Mouse (Mus musculus): ENCODE data around the gene Ahnak. TPM values are rescaled to one million over a fixed set of nuclear protein-coding genes. Genes with fewer than 3 reads are reported as not detected.
"Not testable (repeated sequence)": the region's sequence is repeated elsewhere in the genome, so short reads cannot be mapped to it uniquely, and the experiment has no call there.

The Ahnak gene
- polyA plus RNA-seq, 1 experiment from 2014 or later: 12.2 TPM

DNA sequence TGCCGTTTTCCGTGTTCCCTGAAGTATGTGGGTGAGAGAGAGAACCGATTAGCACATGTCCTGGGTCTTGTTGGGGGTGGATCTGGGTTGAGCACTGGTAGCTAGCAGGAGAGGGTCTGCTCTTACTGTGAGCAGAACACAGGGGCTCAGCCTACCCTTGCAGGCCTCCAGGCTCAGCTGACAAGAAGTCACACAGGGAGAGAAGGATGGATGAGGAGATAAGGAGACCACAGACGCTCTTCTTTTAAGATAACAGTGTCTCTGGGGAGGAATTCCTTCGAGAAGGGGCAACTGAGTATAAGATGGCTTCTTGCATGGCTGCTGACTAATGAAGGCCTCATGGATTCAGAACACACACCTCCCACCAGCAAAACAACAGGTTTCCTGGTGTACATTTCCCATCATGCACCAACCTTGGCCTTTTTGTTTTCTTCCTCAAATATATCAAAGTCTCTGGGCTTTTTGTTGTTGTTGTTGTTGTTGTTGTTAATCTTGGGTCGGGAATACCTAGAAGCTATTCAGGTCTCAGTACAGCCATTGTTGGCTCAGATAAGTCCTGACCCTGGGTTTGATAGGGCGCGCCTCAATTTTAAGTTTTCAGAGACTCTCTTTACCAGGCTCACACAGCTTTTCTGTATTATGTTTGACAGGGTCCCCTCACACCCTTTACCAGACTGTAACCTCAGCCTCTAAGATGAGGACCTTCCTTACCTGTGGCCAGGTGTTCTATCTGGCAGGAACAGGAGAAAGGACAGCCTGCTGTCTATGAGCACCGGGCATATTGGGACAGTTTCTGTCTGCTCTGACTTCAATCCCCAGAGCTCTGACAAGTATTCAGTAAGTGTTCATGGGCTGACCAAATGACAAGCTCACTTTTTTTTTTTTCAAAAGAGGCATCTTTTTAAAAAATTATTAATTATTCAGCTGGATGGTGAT, 61.5 kb downstream of the Ahnak start:
- Histone ChIP-seq H3K9ac (replicated peaks) (no peak overlapping the region), H3K4me1 (no peaks in the 10 kb centered on the region), H3K4me3 (no peak overlapping the region), H3K27me3 (no peaks in the 10 kb centered on the region), H3K9me3 (no peaks in the 10 kb centered on the region), H3K4me2 (replicated peaks) (no peak overlapping the region), H3K36me3 (no peaks in the 10 kb centered on the region), H3K27ac (replicated peaks) (no peak overlapping the region)
- WGBS: 82% methylated on average over 9 of the region's 9 CpGs
- ATAC-seq (ENCODE audit: low FRiP score, low read depth): no peak

DNA sequence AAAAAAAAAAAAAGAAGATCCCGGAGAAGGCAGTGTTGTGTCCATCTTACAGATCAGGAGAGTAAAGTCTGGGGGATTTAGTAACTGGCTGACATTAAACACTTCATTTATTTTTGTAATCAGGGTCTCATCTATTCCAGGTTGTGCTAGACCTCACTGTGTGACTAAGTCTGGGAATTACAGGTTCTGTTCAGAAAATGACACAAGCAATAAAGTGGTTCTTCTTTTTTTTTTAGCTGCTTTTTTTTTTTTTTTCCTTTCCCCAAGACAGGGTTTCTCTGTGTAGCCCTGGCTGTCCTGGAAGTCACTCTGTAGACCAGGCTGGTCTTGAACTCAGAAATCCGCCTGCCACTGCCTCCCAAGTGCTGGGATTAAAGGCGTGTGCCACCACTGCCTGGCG, 62.9 kb downstream of the Ahnak start:
- not testable (repeated sequence) for H3K4me2 ChIP-seq (replicated peaks); ATAC-seq (ENCODE audit: low FRiP score, low read depth); H3K9me3 ChIP-seq; H3K27me3 ChIP-seq; H3K36me3 ChIP-seq; H3K4me1 ChIP-seq; H3K9ac ChIP-seq (replicated peaks); H3K4me3 ChIP-seq; H3K27ac ChIP-seq (replicated peaks)
- WGBS: 87% methylated on average over 4 of the region's 4 CpGs

DNA sequence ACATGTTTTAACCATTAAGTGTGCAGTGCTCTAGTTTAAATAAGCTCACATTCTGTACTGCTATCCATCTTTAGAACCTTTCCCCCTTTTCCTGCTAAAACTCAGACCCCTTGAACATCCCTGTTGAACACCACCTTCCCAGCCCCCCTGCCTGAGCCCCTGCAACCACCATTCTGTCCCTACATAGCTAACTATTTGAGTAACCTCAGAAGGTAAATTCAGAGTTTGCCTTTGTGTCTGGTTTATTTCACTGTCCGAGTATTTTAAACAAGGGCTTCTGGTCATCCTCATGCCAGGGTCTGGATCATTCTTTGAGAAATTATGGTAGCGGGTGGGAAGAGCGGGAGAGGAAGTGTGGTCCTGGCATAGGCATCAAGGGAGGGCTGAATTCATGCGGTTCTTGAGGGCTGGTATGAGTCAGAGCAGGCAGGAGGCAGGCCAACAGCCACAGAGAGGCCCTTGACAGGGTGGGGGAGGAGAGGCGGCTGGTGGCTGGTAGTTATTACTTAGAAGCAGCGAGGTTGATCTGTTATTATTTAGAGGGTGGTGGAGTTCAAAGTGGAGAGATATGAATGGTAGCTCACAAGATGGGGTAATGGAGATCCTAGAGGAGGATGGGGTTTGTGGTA, 63.8 kb downstream of the Ahnak start:
- Histone ChIP-seq H3K27ac (replicated peaks) (no peak overlapping the region), H3K27me3 (no peaks in the 10 kb centered on the region), H3K4me3 (no peak overlapping the region), H3K4me2 (replicated peaks) (no peak overlapping the region), H3K4me1 (no peaks in the 10 kb centered on the region), H3K9ac (replicated peaks) (no peak overlapping the region), H3K9me3 (no peaks in the 10 kb centered on the region), H3K36me3 (no peaks in the 10 kb centered on the region)
- 74% methylated on average over 6 of the region's 6 CpGs for WGBS
- ATAC-seq (ENCODE audit: low FRiP score, low read depth): no peak

DNA sequence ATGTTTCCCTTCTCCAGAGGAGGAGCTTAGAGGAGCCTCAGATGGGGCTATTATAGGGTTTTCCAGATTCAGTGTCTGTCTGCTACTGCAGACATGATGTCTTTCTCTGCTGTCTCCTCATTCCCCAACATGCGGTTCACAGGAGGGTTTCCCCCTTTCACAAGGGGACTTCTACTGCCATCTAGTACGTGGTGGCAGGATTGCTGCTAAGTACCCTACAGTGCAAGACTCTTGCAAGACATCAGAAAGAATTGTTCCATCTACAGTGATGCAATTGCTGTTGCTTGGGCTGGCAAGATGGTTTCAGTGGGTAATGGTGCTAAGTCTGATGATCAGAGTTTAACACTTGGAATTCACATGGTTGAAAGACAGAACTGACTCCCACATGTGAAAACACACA, 66.1 kb downstream of the Ahnak start:
- Histone ChIP-seq H3K27me3 (no peaks in the 10 kb centered on the region), H3K9me3 (no peaks in the 10 kb centered on the region), H3K27ac (replicated peaks) (no peak overlapping the region), H3K4me1 (no peaks in the 10 kb centered on the region), H3K4me3 (no peak overlapping the region), H3K36me3 (no peaks in the 10 kb centered on the region), H3K9ac (replicated peaks) (no peak overlapping the region), H3K4me2 (replicated peaks) (no peak overlapping the region)
- ATAC-seq (ENCODE audit: low FRiP score, low read depth): no peak
- WGBS: 16% methylated on average over 2 of the region's 2 CpGs

DNA sequence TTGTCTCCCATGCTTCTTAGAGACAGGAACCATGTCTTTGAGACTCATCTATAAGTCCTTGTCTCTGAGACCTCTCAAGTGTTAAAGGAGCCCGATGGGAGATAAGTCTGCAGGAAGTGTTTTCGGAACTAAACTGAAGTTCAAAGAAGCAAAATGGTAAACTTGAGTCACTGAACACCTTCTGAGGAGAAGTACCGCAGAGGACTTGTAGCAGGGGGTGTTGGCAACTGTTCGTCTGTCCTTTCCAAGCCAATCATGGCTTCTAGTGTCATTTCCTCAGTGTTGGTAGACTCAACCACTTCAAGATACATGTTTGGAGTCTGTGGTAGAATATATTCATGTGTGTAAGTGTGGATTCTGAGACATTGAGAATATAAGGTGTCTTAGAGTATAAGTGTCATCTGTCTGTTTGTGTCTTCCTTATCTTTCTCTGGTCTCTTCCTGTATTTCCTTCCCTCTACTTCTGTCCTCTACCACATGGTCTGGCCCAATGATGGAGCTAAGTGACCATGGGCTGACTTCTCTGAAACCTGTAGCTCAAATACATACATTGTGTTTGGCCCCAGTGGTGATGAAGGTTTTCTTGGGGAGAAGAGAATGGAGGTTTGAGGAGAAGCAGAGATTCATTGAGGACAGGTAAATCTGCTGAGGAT, 66.7 kb downstream of the Ahnak start:
- 92% methylated on average over 4 of the region's 4 CpGs for WGBS

DNA sequence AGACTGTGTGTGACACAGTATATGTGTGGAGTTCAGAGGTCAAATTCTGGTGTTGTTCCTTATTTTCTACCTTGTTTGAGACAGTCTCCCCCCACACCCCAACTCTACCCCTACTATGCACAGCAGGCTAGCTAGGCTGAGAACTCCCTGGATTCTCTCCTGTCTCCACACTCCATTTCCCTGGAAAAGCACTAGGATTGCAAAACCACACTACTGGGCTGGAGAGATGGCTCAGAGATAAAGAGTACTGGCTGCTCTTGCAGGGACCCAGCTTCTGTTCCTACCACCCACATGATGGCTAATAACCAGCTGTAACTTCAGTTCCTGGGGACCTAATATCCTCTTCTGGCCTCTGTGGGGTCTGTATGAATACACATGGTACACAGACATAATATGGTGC, 68.6 kb downstream of the Ahnak start:
- no peak overlapping the region for H3K4me2 ChIP-seq (replicated peaks)
- ATAC-seq (ENCODE audit: low FRiP score, low read depth): no peak

More for the DNA sequence above, 66.7 kb downstream of the Ahnak start:
- Histone ChIP-seq H3K27me3 (no peaks in the 10 kb centered on the region), H3K9ac (replicated peaks) (no peak overlapping the region), H3K4me3 (no peak overlapping the region), H3K4me1 (no peaks in the 10 kb centered on the region), H3K4me2 (replicated peaks) (no peak overlapping the region), H3K9me3 (no peaks in the 10 kb centered on the region), H3K27ac (replicated peaks) (no peak overlapping the region), H3K36me3 (no peaks in the 10 kb centered on the region)
- ATAC-seq (ENCODE audit: low FRiP score, low read depth): no peak

DNA sequence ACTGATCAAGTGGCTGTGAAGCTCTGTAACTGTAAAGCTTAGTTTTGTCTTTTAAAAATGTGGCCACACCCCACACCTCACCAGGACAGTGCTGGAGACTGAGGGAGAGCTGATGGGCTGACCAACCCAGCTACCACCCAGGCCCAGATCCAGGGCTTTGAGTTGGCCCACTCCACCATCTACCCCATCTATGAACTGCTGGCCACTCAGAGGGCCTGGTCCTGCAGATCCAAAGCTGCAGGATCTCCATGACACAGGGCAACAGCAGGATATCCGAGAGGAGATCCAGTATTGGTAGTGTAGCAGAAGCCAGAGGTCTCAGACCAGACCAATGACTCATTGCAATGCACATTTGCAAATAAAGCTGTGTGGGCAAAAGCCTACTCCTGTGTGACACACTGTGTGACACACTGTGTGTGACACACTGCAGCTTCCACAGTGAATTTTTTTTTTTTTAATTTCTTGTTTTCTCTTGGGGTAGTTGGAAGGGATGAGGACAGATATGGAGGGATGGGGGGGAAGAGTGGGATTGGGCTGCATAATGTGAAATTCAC, 69.3 kb downstream of the Ahnak start:
- H3K27ac ChIP-seq (replicated peaks): no peak overlapping the region
- H3K4me1 ChIP-seq: no peaks in the 10 kb centered on the region
- no peak overlapping the region for H3K4me3 ChIP-seq
- ATAC-seq (ENCODE audit: low FRiP score, low read depth): no peak
- no peak overlapping the region for H3K4me2 ChIP-seq (replicated peaks)
- no peaks in the 10 kb centered on the region for H3K36me3 ChIP-seq
- 73% methylated on average over 1 of the region's 1 CpGs for WGBS
- no peaks in the 10 kb centered on the region for H3K9me3 ChIP-seq
- no peaks in the 10 kb centered on the region for H3K27me3 ChIP-seq
- no peak overlapping the region for H3K9ac ChIP-seq (replicated peaks)

More for the DNA sequence above, 68.6 kb downstream of the Ahnak start:
- Histone ChIP-seq H3K4me3 (no peak overlapping the region), H3K27me3 (no peaks in the 10 kb centered on the region), H3K9ac (replicated peaks) (no peak overlapping the region), H3K4me1 (no peaks in the 10 kb centered on the region), H3K27ac (replicated peaks) (no peak overlapping the region), H3K36me3 (no peaks in the 10 kb centered on the region), H3K9me3 (no peaks in the 10 kb centered on the region)

DNA sequence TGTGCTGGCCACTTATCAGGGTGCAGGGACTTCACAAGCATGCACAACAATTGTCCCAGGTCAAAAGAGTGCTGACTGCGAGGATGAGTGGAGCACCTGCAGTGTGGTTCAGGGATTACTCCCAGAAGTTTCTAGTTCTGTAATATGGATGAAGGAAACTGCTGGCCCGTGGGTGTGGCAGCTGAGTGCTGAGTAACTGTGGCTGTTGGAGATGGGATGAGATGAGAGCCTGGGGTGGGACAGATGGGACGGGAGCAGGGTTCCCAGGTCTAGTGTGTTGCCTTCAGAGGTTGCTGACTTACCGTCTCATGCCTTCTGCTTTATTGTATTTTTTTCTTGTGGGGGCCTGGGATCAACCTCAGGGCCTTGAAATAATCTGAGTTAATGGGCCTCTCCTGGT, 69.9 kb downstream of the Ahnak start:
- Histone ChIP-seq H3K4me3 (no peak overlapping the region), H3K27me3 (no peaks in the 10 kb centered on the region), H3K9me3 (no peaks in the 10 kb centered on the region), H3K4me1 (no peaks in the 10 kb centered on the region), H3K27ac (replicated peaks) (no peak overlapping the region), H3K36me3 (no peaks in the 10 kb centered on the region), H3K9ac (replicated peaks) (no peak overlapping the region), H3K4me2 (replicated peaks) (no peak overlapping the region)
- ATAC-seq (ENCODE audit: low FRiP score, low read depth): no peak
- WGBS: 77% methylated on average over 4 of the region's 4 CpGs

DNA sequence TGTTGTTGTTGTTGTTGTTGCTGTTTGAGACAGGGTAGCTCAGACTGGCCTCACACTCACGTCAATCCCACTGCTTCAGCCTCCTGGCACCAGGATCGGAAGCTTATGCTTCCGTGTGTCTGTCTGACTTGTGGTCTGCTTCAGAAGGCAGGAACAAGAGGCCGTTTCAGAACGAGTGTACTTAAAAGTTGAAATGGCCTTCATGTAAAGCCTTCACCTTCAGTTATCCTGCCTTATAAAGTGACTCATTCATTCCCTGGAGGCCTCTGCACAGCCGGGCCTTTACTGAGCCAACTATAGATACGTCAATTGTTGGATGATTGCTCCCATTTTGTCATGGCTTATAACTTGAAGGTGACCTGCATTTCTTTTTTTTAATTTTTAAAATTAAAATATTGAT, 70.3 kb downstream of the Ahnak start:
- WGBS: 82% methylated on average over 7 of the region's 7 CpGs
- H3K27me3 ChIP-seq: no peaks in the 10 kb centered on the region
- H3K4me1 ChIP-seq: no peaks in the 10 kb centered on the region
- no peaks in the 10 kb centered on the region for H3K9me3 ChIP-seq
- no peak for ATAC-seq (ENCODE audit: low FRiP score, low read depth)
- no peak overlapping the region for H3K4me3 ChIP-seq
- H3K4me2 ChIP-seq (replicated peaks): no peak overlapping the region
- H3K9ac ChIP-seq (replicated peaks): no peak overlapping the region
- H3K27ac ChIP-seq (replicated peaks): no peak overlapping the region
- H3K36me3 ChIP-seq: no peaks in the 10 kb centered on the region

DNA sequence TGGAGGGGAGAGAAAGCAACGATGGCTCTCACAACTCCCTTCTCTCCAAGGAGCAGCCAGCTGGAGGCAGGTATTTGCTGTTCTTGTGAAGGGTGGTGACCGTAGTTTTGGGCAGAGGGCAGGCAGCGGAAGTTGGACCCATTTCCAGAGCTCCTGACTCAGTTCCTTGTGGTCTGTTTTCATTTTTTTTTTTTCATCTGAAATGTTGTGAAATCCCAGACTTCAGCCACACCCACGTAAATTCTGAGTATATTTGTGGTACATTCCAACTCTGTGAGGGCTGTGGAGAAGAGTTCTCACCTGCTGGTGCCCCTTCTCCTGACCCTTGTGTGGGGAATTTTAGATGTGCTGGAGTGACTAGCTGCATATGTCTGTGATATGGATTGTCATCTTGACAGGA, 71.0 kb downstream of the Ahnak start:
- H3K9me3 ChIP-seq: no peaks in the 10 kb centered on the region
- no peak overlapping the region for H3K9ac ChIP-seq (replicated peaks)
- H3K27me3 ChIP-seq: no peaks in the 10 kb centered on the region
- no peak overlapping the region for H3K4me2 ChIP-seq (replicated peaks)
- no peaks in the 10 kb centered on the region for H3K36me3 ChIP-seq
- H3K27ac ChIP-seq (replicated peaks): no peak overlapping the region
- ATAC-seq (ENCODE audit: low FRiP score, low read depth): no peak
- no peak overlapping the region for H3K4me3 ChIP-seq
- WGBS: 67% methylated on average over 4 of the region's 4 CpGs
- H3K4me1 ChIP-seq: no peaks in the 10 kb centered on the region

DNA sequence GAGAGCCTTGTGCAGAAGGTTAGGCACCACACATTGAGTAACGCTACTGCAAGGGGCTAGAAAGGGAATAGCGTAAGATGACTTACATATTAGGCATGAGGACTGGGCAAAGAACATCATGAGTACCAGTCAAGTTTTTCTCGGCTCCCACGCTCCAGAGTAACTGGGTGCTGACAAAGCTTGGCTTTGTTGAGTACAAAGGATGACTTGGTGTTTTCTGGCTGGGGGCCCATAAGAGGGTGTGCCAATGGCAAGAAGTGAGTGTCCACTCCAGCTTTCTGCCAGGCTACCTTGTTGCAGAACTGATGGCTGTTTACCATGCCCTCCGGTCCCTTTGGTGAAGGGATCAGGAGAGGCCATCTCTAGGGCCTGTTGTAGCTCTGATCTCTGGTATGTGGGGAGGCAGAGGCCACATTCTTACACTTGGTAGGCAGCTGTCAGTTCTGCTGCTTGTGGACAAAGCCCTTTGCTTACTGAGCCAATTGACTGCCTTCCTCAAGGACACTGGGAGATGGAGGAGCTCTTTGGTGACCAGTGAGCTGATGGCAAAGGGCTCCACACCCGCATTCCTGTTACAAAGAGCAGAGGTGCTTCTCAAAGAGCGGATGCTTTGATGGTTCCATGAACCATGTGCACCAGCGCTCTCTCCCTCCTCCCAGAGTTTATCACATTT, 72.3 kb downstream of the Ahnak start:
- H3K9me3 ChIP-seq: no peaks in the 10 kb centered on the region
- H3K9ac ChIP-seq (replicated peaks): no peak overlapping the region
- no peak overlapping the region for H3K27ac ChIP-seq (replicated peaks)
- no peaks in the 10 kb centered on the region for H3K36me3 ChIP-seq
- no peak overlapping the region for H3K4me3 ChIP-seq
- WGBS: 87% methylated on average over 8 of the region's 8 CpGs
- no peak overlapping the region for H3K4me2 ChIP-seq (replicated peaks)
- no peak for ATAC-seq (ENCODE audit: low FRiP score, low read depth)
- no peaks in the 10 kb centered on the region for H3K27me3 ChIP-seq
- H3K4me1 ChIP-seq: peaks cover 9% of the 10 kb centered on the region
